Comparison of ENCODE assay signal across 8 mouse cellular contexts in genomic region chr17:70794291-70794690, GRCm38 (mm10). TPM values are rescaled to one million over a fixed set of nuclear protein-coding genes. Genes with fewer than 3 reads are reported as not detected.
DNase-seq lines count a peak whose midpoint lies in the region.

No protein-coding gene starts in this region.

- WGBS in embryonic facial prominence, embryonic 10.5 days = 2% methylated on average over 7 of the region's 7 CpGs
- WGBS in heart, embryonic 10.5 days = 3% methylated on average over 7 of the region's 7 CpGs

- no peaks in the 10 kb centered on the region for H3K9me3 ChIP-seq in embryonic facial prominence, embryonic 10.5 days
- H3K9me3 ChIP-seq in heart, embryonic 10.5 days = no peaks in the 10 kb centered on the region

- H3K27ac ChIP-seq in embryonic facial prominence, embryonic 10.5 days (replicated peaks) = peak overlapping the region; percentile 78
- peak overlapping the region; percentile 60; the same call in 1 of the 2 replicates for H3K27ac ChIP-seq in heart, embryonic 10.5 days

- no peaks in the 10 kb centered on the region for H3K36me3 ChIP-seq in embryonic facial prominence, embryonic 10.5 days (replicated peaks)
- no peaks in the 10 kb centered on the region for H3K36me3 ChIP-seq in heart, embryonic 10.5 days

- H3K27me3 ChIP-seq in embryonic facial prominence, embryonic 10.5 days (replicated peaks; ENCODE audit: low read depth, poor library complexity, severe bottlenecking) = no peaks in the 10 kb centered on the region
- H3K27me3 ChIP-seq in heart, embryonic 10.5 days (ENCODE audit: insufficient read depth, poor library complexity, severe bottlenecking) = no peaks in the 10 kb centered on the region

- H3K4me1 ChIP-seq in embryonic facial prominence, embryonic 10.5 days = peaks cover 23% of the 10 kb centered on the region
- H3K4me1 ChIP-seq in heart, embryonic 10.5 days = peaks cover 17% of the 10 kb centered on the region

- peak overlapping the region; percentile 11; the same call in 1 of the 2 replicates for H3K4me3 ChIP-seq in embryonic facial prominence, embryonic 10.5 days
- H3K4me3 ChIP-seq in heart, embryonic 10.5 days = peak overlapping the region; percentile 35; the same call in 1 of the 2 replicates

- DNase-seq in cerebellum, postnatal 10 days = peak; percentile 30 to 32
- DNase-seq in cerebellum, postnatal 36 days = no peak
- peak; percentile 73 for DNase-seq in embryonic facial prominence, embryonic 10.5 days (ENCODE audit: low spot score)
- DNase-seq in heart, embryonic 10.5 days (ENCODE audit: low spot score) = peak; percentile 89
- DNase-seq in layer of hippocampus, adult 9-11 months = peak; percentile 64
- peak; percentile 59 for DNase-seq in neural tube, embryonic 10.5 days (ENCODE audit: extremely low spot score, low spot score)
- DNase-seq in spleen, postnatal 4 days (ENCODE audit: low spot score in 2 of 2) = no peak
- DNase-seq in ovary, adult 18-20 months (ENCODE audit: low spot score) = no peak

RNA-seq across cellular contexts. Expression of gene Tgif1, which starts 59.1 kb away (rescaled TPM):
- 110 and 112 TPM in 2 replicates for polyA plus RNA-seq in embryonic facial prominence, embryonic 10.5 days (2016; fragmentation: Nextera tagmentation; extraction: Ambion mirVana)
- 31.5 and 58.1 TPM in 2 replicates for polyA plus RNA-seq in heart, embryonic 10.5 days (2016; fragmentation: Nextera tagmentation; extraction: Ambion mirVana)

Comparison
In these comparisons a context has a peak if more than half of its experiments do, and no peak if none do; other contexts are left out.
1. DNase-seq: peak in cerebellum, postnatal 10 days (2 of 2), embryonic facial prominence, embryonic 10.5 days (single experiment), heart, embryonic 10.5 days (single experiment), layer of hippocampus, adult 9-11 months (single experiment) and neural tube, embryonic 10.5 days (single experiment); none in cerebellum, postnatal 36 days (0 of 2), spleen, postnatal 4 days (0 of 2) and ovary, adult 18-20 months (single experiment).